Mouse (Mus musculus): ENCODE measurements at regions not wholly inside any gene's neighbourhood (a gene's known extent, or its start where the extent isn't known, plus 50 kb on each side); places are given as distances from the start of the nearest gene placed in this dataset.

DNA sequence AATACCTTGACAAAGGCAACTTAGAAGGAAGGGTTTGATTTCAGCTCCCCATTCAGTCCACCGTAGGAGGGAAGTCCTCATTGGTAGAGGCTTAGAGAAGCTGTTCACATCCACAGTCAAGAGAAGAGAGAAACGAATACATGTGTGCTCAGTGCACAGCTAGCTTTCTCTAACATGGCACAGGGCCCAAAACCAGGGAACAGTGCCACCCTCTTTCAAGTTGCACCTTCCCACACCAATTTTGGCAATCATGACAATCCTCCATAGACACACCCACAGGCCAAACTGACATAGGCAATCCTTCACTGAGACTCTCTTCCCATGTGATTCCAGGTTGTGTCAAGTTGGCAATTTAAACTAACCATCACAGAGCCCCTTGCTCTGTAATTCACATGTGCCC lies 193.4 kb upstream of the Zfp462 start:
- no peak for TF ChIP-seq CTCF (IDR thresholded peaks at IDR 0.05; ENCODE audit: low read depth)
- TF ChIP-seq EP300 (IDR thresholded peaks at IDR 0.05; ENCODE audit: low read depth) = no peak

Measured in liver, postnatal 0 days (tissue).